Mouse (Mus musculus): Measurements from ENCODE around the gene Sdha.

The Sdha gene

GRCm38 (mm10) chr13:74349566-74350434, at the start of gene Sdha, which contains the start of gene Ccdc127:
TSS of gene Sdha (minus strand) at chr13:74350280.
TSS of gene Ccdc127 (plus strand) at chr13:74350309.
- peak; percentile 91 for DNase-seq (ENCODE audit: low read depth, low spot score)

GRCm38 (mm10) chr13:74399298-74399839, 49.3 kb upstream of the Sdha start, which contains the start of gene Ftl1-ps1:
TSS of gene Ftl1-ps1 (plus strand) at chr13:74399694.
- DNase-seq (ENCODE audit: low read depth, low spot score), result peak; percentile 87

- no peak for DNase-seq (ENCODE audit: low read depth, low spot score)
These were observed 41.1 kb upstream of the Sdha start for GRCm38 (mm10) chr13:74391156-74391555.

- DNase-seq (ENCODE audit: low read depth, low spot score), result peak; percentile 57
These were observed 40.4 kb upstream of the Sdha start, which contains the start of gene Zfp72 for GRCm38 (mm10) chr13:74390371-74390990. TSS of gene Zfp72 (minus strand) at chr13:74390836.

GRCm38 (mm10) chr13:74389730-74390129, 39.6 kb upstream of the Sdha start:
- DNase-seq (ENCODE audit: low read depth, low spot score), result no peak

GRCm38 (mm10) chr13:74382289-74382688, 32.2 kb upstream of the Sdha start:
- DNase-seq (ENCODE audit: low read depth, low spot score), result no peak

DNA sequence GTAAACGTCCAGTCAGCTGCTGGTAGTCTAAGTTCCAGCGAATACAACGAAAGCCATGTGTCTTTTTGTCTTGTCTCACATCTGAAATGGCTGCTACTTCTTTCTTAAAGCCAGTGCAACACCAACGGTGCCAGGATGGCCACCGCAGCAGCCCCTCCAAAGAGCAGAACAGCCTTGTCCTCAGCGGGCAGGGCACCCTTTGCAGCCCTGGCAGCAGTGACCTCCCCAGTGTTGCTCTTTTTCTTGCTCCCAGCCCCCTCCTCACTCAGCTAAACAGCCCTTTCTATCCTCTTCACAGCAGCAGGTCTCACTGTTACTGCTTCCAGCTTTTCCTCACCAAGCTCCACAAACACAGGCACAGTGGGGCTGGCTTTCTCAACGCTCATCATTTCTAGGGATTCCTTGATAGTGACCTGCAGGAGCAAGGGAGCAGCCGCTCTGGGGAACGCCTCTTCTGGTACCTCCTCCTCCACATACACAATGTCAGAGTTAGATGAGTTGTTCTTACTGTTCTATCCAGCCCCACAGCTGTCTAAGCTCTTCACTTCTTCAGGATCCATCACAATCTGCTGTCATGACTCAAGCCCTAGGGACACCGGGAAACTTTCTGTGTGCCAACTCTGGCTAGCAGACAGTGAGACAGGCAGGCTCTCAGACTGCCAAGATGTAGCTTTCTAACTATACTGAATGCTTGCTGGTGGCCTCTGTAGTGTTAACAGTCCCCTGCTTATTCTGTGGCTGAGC, 31.6 kb upstream of the Sdha start:
- DNase-seq (ENCODE audit: low read depth, low spot score), result no peak

GRCm38 (mm10) chr13:74363859-74364235, 13.8 kb upstream of the Sdha start, which contains the start of gene Lrrc14b:
TSS of gene Lrrc14b (minus strand) at chr13:74364005.
- no peak for DNase-seq (ENCODE audit: low read depth, low spot score)

DNA sequence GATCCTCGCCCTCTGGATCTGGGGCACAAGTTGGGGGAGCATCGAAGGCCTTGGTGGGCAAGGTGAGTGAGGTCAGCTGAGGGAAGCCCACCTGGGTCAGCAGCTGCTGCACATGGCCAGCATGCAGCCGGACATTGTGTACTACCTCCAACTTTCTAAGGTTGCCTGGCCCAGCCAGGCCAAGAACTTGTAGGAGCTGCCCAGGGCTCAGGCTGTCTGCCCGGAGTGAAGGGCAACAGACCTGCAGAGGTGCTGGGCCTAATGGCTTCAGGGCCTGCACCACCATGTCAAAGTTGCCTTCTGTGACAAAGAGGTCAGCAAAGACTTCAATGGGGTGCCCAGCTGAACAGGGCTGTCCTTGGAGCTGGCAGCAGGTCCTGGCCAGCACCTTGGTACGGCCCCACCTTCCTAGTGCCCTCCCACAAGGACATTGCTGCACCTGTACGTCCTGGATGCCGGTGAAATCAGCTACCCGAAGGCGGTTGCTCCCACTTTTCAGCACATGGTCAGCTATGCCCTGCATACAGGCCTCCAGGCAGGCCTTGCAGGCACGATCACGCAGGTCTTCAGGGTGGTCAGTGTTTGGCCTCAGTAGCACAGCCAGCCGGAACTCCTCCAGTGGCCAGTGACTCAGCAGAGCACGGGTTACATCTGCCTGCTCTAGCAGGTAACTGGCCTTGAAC, 13.2 kb upstream of the Sdha start:
- DNase-seq (ENCODE audit: low read depth, low spot score), result no peak

DNA sequence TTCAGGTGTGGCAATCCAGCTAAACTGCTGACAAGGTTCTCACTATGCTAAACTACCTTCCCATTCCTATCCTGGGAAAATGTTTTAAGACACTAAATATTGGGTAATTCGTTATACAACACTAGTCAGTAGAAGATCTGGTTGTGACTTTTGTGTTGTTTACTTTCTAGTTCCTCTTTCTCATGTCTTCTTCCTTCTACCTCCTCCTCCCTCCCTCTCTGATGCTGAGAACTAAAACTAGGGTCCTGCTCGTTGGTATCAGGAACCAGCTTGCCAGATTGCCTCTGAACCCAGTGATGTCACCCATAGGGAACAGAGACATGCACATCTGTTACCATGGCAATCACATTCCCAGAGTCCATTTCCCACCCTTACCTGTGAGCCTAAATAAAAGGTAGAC, 12.1 kb upstream of the Sdha start:
- DNase-seq (ENCODE audit: low read depth, low spot score), result no peak

DNA sequence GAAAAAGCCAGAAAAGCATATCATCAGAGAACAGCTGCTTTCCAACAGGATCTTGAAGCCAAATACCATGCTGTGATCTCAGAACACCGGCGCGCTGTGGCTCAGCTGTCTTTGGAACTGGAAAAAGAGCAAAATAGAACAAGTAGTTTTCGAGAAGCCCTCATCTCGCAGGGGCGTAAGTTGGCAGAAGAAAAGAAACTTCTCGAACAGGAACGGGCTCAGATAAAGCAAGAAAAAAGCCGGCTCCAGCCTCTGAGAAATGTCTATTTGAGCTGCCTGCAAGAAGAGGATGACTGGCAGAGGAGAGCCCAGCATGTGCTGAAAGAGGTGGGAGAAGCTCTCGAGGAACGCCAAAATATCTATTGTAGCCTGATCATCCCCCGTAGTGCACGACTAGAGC, 6.4 kb upstream of the Sdha start:
- no peak for DNase-seq (ENCODE audit: low read depth, low spot score)

- no peak for DNase-seq (ENCODE audit: low read depth, low spot score)
These were observed 391 bp upstream of the Sdha start for GRCm38 (mm10) chr13:74350435-74350906.

GRCm38 (mm10) chr13:74341036-74341435, 9.0 kb downstream of the Sdha start:
- DNase-seq (ENCODE audit: low read depth, low spot score), result peak; percentile 36

DNA sequence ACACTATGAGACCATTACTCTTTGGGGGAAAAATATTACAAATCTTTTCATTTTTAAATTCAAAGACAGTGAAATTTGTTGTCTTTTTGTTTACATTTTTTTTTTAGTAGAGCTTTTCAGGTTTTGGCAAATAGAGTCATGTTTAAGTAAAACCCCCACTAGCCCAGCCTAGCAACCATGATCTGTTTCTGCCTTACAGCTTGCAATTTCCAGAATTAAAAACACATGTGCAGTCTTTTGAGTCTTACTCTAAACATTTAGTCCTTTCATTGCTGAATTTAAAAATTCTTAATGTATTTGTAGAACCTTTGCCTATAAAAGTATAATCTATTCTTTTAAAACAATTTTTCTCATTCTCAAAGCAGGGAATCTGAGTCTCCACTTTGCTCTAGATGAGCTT, 20.8 kb downstream of the Sdha start:
- DNase-seq (ENCODE audit: low read depth, low spot score), result no peak

DNA sequence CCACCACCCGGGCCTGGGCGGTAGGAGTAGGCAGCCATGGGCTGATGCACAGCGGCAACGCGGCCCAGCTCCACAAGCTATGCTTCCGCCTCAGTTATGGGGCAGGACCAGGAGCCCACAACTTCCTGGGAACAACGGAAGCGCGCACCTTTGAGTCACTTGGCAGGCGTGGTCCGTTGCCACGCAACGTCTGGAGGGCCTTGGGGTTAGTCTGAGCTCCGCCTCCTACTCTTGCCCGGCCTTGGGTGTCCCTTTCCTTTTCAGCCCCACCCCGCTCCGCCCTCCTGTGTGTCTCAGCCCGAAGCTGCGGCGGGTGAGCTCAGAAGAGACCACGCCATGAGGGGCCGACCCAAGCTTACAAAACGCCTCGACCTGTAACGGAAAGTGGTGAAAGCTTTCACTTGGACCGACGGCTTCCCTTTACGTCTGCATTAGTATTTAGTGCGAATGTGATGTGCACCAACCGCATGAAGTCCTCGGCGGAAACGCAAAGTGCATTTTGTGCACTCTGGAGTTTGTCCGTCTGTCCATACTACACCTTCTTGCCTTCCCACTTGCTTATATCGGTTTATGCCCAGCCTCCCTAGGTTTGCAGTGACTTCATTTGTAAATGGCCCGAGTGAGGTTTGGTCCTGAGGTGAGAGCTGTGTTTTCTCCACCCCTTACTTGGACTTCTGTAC, 32.8 kb downstream of the Sdha start, which contains the start of gene Pdcd6:
TSS of gene Pdcd6 (minus strand) at position 411 of the 680 bp plus-strand sequence.
- peak; percentile 94 for DNase-seq (ENCODE audit: low read depth, low spot score)

DNA sequence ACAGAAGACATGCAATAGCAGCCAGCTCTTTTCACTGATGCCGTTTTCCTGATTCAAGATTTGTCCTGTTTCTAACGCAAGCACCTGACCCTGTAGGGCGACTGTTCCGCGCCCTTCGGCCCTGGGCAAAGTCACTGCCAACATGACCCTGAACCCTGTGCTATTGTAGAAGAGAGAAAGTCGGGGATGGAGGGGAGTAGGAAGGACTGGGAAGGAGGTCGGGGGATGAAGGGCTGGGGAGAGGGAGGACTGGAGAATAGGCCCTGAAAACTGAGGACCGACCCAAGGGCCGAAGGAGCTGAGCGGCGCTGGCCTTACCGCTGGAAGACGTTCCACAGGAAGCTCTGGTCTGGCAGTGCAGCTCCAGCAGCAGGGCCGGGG, 33.3 kb downstream of the Sdha start:
- no peak for DNase-seq (ENCODE audit: low read depth, low spot score)

GRCm38 (mm10) chr13:74316386-74316785, 33.7 kb downstream of the Sdha start:
- DNase-seq (ENCODE audit: low read depth, low spot score), result no peak

DNA sequence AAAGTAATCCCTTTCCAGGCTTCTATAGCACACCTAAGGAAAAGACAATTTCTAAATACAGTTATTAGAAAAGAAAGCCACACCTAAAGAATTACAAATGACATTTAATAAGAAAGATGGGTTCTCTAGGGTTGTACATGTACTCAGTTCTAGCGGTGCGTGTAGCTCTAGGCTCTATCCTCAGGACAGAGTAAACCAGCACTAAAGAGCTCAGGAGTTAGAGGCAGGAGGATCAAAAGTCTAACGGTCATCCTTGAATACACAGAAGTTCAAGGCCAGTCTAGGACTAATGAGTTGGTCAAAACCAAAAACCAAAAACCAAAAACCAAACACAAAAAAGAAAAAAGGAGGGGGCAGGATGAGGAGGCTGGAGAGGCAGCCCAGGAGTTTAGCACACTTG, 35.5 kb downstream of the Sdha start:
- no peak for DNase-seq (ENCODE audit: low read depth, low spot score)

- no peak for DNase-seq (ENCODE audit: low read depth, low spot score)
These were observed 44.3 kb downstream of the Sdha start for GRCm38 (mm10) chr13:74305780-74306179.

DNA sequence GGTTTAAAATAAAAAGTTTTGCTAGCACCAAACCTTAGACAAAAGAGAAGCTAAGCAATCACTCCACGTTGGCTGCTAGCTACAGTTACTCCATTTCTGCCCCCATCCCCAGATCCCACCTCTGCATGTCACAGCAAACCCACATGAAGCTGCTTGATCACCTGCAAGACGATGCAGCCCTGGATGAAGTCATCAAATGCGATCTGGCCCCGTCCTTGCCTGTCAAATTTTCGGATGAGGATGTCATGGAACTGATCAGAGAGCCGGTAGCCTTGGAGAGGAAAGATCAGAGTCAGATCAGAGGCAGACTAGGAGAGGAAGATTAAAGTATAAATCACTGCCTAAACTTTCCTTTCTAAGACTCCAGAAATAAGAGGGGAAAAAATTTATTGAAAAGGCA, 44.7 kb downstream of the Sdha start:
- DNase-seq (ENCODE audit: low read depth, low spot score), result no peak
